Mouse (Mus musculus) embryonic fibroblast, embryonic 13.5 days (primary cell): ENCODE data around the gene Dkk2. TPM values are rescaled to one million over a fixed set of nuclear protein-coding genes. Genes with fewer than 3 reads are reported as not detected.
"Not testable (repeated sequence)": the region's sequence is repeated elsewhere in the genome, so short reads cannot be mapped to it uniquely, and the experiment has no call there.

Experiments
- H3K27ac ChIP-seq: 2 replicates; pipeline ENCODE4 v1.5.1; 2012; ENCODE audit warnings: low read length, control low read depth, inconsistent platforms; ENCODE audit not compliant: insufficient read depth
- H3K4me1 ChIP-seq: 2 replicates; pipeline ENCODE4 v1.6.1; 2011; ENCODE audit warnings: low read length; ENCODE audit not compliant: control insufficient read depth, insufficient read depth
- H3K4me3 ChIP-seq: 2 replicates; pipeline ENCODE4 v1.5.1; 2011; ENCODE audit warnings: mild to moderate bottlenecking, control low read depth, low read length; ENCODE audit not compliant: insufficient read depth
- CTCF ChIP-seq: IDR thresholded peaks from 2 replicates; pipeline ENCODE4 v1.5.1; 2011; ENCODE audit warnings: mild to moderate bottlenecking, control low read depth, low read length, moderate library complexity, borderline replicate concordance; ENCODE audit not compliant: insufficient read depth
- POLR2A ChIP-seq: IDR thresholded peaks from 2 replicates; pipeline ENCODE4 v1.6.1; 2011; ENCODE audit warnings: low read depth, mild to moderate bottlenecking, control low read depth, low read length, moderate library complexity
- polyA plus RNA-seq: library from polyadenylated mRNA; stranded (reverse); fragments of >200 nt; gene quantifications from 2 replicates; pipeline ENCODE4 v1.2.4, GENCODE M21; 2011; ENCODE audit warnings: low read depth; ENCODE audit not compliant: missing spikeins, insufficient read length

Dkk2 gene
- polyA plus RNA-seq, result 22.1 and 23.2 TPM in 2 replicates

DNA sequence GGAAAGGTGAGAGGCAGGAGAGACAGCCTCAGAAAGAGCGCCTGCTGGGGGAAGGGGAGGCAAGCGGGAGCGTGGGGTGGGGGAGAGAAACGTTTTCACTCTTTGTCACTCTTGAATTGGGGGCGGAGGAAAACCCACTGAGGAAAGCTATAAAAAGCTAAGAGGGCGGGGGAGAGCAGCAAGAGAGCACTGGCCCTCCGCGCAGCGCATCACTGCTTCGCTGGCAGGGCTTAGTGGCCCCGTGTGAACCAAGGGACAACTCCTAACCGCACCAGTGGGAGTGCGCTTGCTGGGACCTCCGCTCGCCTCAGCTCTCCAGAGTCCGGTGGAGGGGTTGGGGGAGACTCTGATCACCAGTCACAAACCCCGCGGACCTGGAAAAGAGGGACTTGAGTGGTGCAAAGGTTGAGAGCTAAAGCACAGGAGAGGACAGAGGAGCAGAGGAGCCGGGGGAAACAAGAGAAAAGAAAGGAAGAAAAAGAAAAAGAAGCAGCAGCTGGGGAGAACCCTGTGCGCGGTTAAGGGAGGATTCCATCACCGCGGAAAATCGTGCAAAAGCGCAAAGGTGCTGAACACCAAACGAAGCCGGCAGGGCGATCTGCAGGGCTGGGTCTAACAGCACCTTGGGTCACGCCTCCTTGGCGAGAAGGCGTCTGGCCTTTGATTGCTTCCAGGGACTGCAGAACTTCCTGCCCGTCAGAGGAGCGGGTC is at the start of gene Dkk2:
Gene Dkk2 (plus strand): TSS at position 181 of the 711 bp plus-strand sequence.
- peak within 1 kb of the TSS; percentile 59 for H3K4me3 ChIP-seq
- H3K4me1 ChIP-seq, result no peaks in the 10 kb centered on the region
- no peak within 1 kb of the TSS for H3K27ac ChIP-seq
- TF ChIP-seq CTCF (no peak), POLR2A (peak; percentile 61)

- peaks cover 5% of the 10 kb centered on the region; the same call in 1 of the 2 replicates for H3K4me1 ChIP-seq
- no peak overlapping the region for H3K27ac ChIP-seq
- TF ChIP-seq POLR2A (no peak), CTCF (no peak)
- no peak overlapping the region for H3K4me3 ChIP-seq
These were observed 48.4 kb upstream of the Dkk2 start for GRCm38 (mm10) chr3:132036704-132037103.

DNA sequence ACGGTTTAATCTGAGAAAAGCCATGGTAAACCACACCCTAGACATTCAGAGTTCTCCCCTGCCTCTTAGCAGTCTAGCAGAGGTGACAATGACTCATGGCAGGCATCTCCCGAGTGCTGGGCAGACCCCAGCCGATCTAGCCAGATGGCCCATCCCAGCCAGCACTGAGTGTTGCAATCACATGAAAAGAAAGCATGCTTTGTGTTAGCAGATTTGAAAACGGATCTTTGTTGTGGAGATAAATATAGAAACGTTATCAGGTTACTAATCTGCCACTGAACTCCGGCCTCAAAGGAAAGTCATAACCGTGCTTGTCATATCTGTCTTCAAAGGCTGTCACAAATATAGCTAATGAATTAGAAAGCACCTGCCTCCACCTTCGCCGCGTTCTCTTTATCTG is 47.4 kb upstream of the Dkk2 start:
- Histone ChIP-seq H3K27ac (no peak overlapping the region), H3K4me1 (peaks cover 5% of the 10 kb centered on the region; the same call in 1 of the 2 replicates)
- no peak for TF ChIP-seq CTCF
- TF ChIP-seq POLR2A, result no peak

GRCm38 (mm10) chr3:132040066-132040465 is 45.0 kb upstream of the Dkk2 start:
- Histone ChIP-seq H3K27ac (no peak overlapping the region), H3K4me3 (no peak overlapping the region), H3K4me1 (peaks cover 5% of the 10 kb centered on the region; the same call in 1 of the 2 replicates)
- TF ChIP-seq POLR2A (no peak), CTCF (no peak)

More for the DNA sequence above, 47.4 kb upstream of the Dkk2 start:
- H3K4me3 ChIP-seq, result no peak overlapping the region

DNA sequence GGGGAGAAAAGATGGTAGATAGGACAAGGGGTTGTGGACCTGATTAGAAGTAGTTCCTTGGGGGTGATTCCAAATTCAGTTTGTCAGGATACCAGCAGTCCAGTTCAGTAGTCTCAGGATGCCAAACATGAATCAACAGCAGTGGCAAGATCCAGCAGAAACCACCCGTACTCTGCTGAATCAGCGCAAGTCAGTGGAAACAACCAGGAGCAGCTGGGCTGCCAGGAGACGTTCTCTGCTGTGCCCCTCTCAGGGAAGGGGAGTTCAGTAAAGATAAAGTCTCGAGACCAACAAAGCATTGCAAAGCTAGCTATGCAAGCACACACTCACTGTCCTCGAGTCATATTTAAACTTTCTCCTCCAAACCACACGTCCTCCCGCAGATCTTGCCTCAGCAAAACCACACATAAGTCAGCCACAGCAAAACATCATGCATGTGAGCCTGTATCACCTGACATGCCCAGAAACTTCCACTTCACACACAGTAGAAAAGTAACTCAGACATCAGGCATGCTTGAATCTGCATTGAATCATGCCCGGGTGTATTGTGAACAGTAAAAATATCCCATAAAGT is 34.1 kb upstream of the Dkk2 start:
- H3K4me1 ChIP-seq, result no peaks in the 10 kb centered on the region
- no peak overlapping the region for H3K27ac ChIP-seq
- no peak overlapping the region for H3K4me3 ChIP-seq
- TF ChIP-seq CTCF, result no peak
- no peak for TF ChIP-seq POLR2A

DNA sequence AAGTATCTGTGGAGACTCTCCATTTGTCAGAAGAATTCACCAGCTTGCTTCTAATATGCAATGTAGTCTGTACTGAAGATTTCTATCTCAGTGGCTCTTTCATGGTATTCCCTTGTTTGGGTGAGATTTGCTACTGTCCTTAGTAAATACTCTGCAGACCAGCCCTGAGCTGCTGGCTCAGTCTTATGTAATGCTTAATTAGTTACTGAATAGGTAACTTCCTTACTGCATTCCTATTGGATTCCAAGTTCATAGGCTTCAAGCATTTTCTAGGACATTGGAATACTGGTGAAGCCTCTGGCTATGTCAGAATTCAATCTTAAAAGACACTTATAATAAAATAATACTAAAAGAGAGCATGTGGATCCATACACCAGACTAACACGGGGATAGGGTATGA is 22.3 kb upstream of the Dkk2 start:
- not testable (repeated sequence) for H3K4me3 ChIP-seq, H3K4me1 ChIP-seq, H3K27ac ChIP-seq

- TF ChIP-seq POLR2A (no peak), CTCF (no peak)
- H3K4me1 ChIP-seq, result no peaks in the 10 kb centered on the region; the same call in 1 of the 2 replicates
- H3K27ac ChIP-seq, result no peak overlapping the region
- H3K4me3 ChIP-seq, result no peak overlapping the region
These were observed 21.7 kb upstream of the Dkk2 start for GRCm38 (mm10) chr3:132063374-132063773.

GRCm38 (mm10) chr3:132063966-132064365 is 21.1 kb upstream of the Dkk2 start:
- H3K4me3 ChIP-seq, result no peak overlapping the region
- H3K4me1 ChIP-seq, result no peaks in the 10 kb centered on the region; the same call in 1 of the 2 replicates
- no peak overlapping the region for H3K27ac ChIP-seq
- TF ChIP-seq CTCF (no peak), POLR2A (no peak)

DNA sequence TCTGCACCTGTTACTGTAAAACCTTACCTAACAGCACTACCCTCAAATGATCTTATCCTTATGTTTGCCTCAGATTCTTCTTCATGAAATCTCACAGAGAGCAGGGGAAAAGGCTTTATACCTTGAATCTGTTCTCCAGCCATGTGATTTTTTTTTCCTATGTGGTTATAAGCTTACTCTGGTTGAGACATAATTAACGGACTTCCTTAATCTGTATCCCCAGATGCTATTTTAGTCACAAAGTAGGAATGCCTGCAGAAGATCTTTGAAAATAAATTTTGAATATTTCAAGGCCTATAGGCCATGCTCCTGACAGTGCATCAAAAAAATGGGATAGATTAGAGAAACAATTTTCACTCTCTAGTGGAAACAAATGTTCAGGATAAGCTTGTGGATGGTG is 20.2 kb upstream of the Dkk2 start:
- no peaks in the 10 kb centered on the region; the same call in 1 of the 2 replicates for H3K4me1 ChIP-seq
- TF ChIP-seq POLR2A (no peak), CTCF (no peak)
- no peak overlapping the region for H3K4me3 ChIP-seq
- no peak overlapping the region for H3K27ac ChIP-seq

- Histone ChIP-seq H3K27ac (no peak overlapping the region), H3K4me3 (no peak overlapping the region)
- TF ChIP-seq POLR2A, result no peak
- no peak for TF ChIP-seq CTCF
These were observed 14.1 kb upstream of the Dkk2 start for GRCm38 (mm10) chr3:132070949-132071348.

More at GRCm38 (mm10) chr3:132070949-132071348, 14.1 kb upstream of the Dkk2 start:
- H3K4me1 ChIP-seq, result no peaks in the 10 kb centered on the region
